Mouse (Mus musculus) midbrain, postnatal 0 days (tissue): ENCODE measurements around the gene Ptrh2. TPM values are rescaled to one million over a fixed set of nuclear protein-coding genes. Genes with fewer than 3 reads are reported as not detected.

Experiments used
- ATAC-seq: fragments of 200-750 bp; cut with Nextera tagmentation; 2 replicates; pipeline ENCODE4 v1.8.0; 2017; ENCODE audit warnings: moderate number of reproducible peaks, mild to moderate bottlenecking, moderate TSS enrichment, moderate library complexity; ENCODE audit not compliant: low FRiP score
- DNase-seq: peaks from one replicate; pipeline ENCODE4 v3.0.0-alpha.2; 2015; ENCODE audit warnings: low spot score
- H3K27ac ChIP-seq: fragments of 300-500 bp; sonication (generic); 2 replicates; pipeline ENCODE4 v1.5.1; 2014; ENCODE audit warnings: low read depth, mild to moderate bottlenecking, low read length, mixed read lengths
- H3K27me3 ChIP-seq: fragments of 300-500 bp; sonication (generic); 2 replicates; pipeline ENCODE4 v1.6.1; 2014; ENCODE audit warnings: low read length, control low read depth, mixed read lengths; ENCODE audit not compliant: insufficient read depth
- H3K36me3 ChIP-seq: fragments of 300-500 bp; sonication (generic); 2 replicates; pipeline ENCODE4 v1.6.1; 2014; ENCODE audit warnings: low read length, control low read depth, mixed read lengths; ENCODE audit not compliant: insufficient read depth
- H3K4me1 ChIP-seq: fragments of 300-500 bp; sonication (generic); 2 replicates; pipeline ENCODE4 v1.6.1; 2014; ENCODE audit warnings: mild to moderate bottlenecking, control low read depth, antibody characterized with exemption, low read length, mixed read lengths; ENCODE audit not compliant: insufficient read depth
- H3K4me2 ChIP-seq: fragments of 300-500 bp; sonication (generic); 2 replicates; pipeline ENCODE4 v1.6.1; 2014; ENCODE audit warnings: low read depth, mild to moderate bottlenecking, low read length, mixed read lengths; ENCODE audit not compliant: poor library complexity, severe bottlenecking
- H3K4me3 ChIP-seq: fragments of 300-500 bp; sonication (generic); 2 replicates; pipeline ENCODE4 v1.5.1; 2014; ENCODE audit warnings: low read depth, mild to moderate bottlenecking, low read length, moderate library complexity
- H3K9ac ChIP-seq: fragments of 300-500 bp; sonication (generic); replicated peaks from 2 replicates; pipeline ENCODE4 v1.6.1; 2014; ENCODE audit warnings: mild to moderate bottlenecking, low read length, moderate library complexity, mixed read lengths; ENCODE audit not compliant: poor library complexity, severe bottlenecking
- H3K9me3 ChIP-seq: fragments of 300-500 bp; sonication (generic); 2 replicates; pipeline ENCODE4 v1.6.1; 2016; ENCODE audit warnings: low read length, control low read depth
- CTCF ChIP-seq: IDR thresholded peaks from 2 replicates; pipeline ENCODE4 v1.5.1; 2016; ENCODE audit warnings: antibody characterized with exemption, mild to moderate bottlenecking
- WGBS: fragments of 180-500 bp; shearing (Covaris S2); extraction: QIAGEN DNeasy Blood & Tissue Kit; methylation state at CpG from one replicate; pipeline ENCODE4 v1.1.7; 2014; 5-methylcytosine and 5-hydroxymethylcytosine counted together
- polyA plus RNA-seq: library from polyadenylated mRNA; unstranded; fragments of >200 nt; fragmentation: Nextera tagmentation; extraction: Ambion mirVana; gene quantifications from 2 replicates; pipeline ENCODE4 v1.2.1, GENCODE M21; 2015
- total RNA-seq: library from RNA; depleted of rRNA; stranded (reverse); fragments of >200 nt; gene quantifications from 2 replicates; pipeline ENCODE4 v1.2.3, GENCODE M21; 2014; rRNA removed

Ptrh2 gene
- 14.8 and 15.8 TPM in 2 replicates for total RNA-seq
- polyA plus RNA-seq = 22.5 and 22.8 TPM in 2 replicates

- Histone ChIP-seq H3K4me2 (peak within 1 kb of the TSS; percentile 79), H3K9me3 (no peaks in the 10 kb centered on the region), H3K27me3 (no peaks in the 10 kb centered on the region), H3K9ac (peak within 1 kb of the TSS; percentile 89), H3K27ac (peak within 1 kb of the TSS; percentile 79), H3K4me1 (peaks cover 10% of the 10 kb centered on the region), H3K4me3 (peak within 1 kb of the TSS; percentile 92), H3K36me3 (no peaks in the 10 kb centered on the region)
- peak; percentile 96 for ATAC-seq
- under 1% methylated on average over 56 of the region's 56 CpGs for WGBS
- TF ChIP-seq CTCF = no peak
- peak; percentile 98 for DNase-seq
Measured at GRCm38 (mm10) chr11:86683395-86684125, at the start of gene Ptrh2, which contains the start of gene Vmp1. Ptrh2 (plus strand) TSS chr11:86683985. Vmp1 (minus strand) TSS chr11:86683836.

- Histone ChIP-seq H3K27ac (no peak overlapping the region), H3K4me1 (no peaks in the 10 kb centered on the region), H3K36me3 (peaks cover 6% of the 10 kb centered on the region), H3K27me3 (no peaks in the 10 kb centered on the region), H3K9ac (no peak overlapping the region), H3K4me3 (no peak overlapping the region), H3K4me2 (no peak overlapping the region), H3K9me3 (no peaks in the 10 kb centered on the region)
- 97% methylated on average over 6 of the region's 6 CpGs for WGBS
- TF ChIP-seq CTCF = no peak
- ATAC-seq = no peak
- DNase-seq = no peak
Measured at GRCm38 (mm10) chr11:86634396-86634795, 49.4 kb upstream of the Ptrh2 start.

DNA sequence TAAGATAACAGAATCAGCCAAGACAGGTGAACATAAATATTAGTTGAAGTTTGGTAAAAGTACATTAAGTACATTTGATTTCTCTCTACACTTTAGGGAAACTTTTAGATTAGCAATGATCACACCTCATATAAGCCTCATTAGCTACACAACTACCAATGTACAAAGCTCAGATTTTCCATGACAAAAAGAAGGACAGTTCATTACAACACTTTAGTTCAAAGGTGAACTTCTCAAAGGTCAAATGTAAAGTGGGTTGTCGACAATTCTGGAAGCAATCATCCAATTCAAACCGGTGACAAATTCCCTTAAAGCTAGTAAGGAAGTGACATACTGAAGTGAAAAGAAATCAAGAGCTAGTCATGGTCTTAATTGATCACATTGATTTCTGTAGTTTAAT lies 46.1 kb upstream of the Ptrh2 start:
- no peak for TF ChIP-seq CTCF
- H3K36me3 ChIP-seq = peaks cover 8% of the 10 kb centered on the region; the same call in 1 of the 2 replicates
- DNase-seq (no peak), ATAC-seq (no peak)
- no peaks in the 10 kb centered on the region for H3K4me1 ChIP-seq
- H3K27ac ChIP-seq = no peak overlapping the region
- H3K4me2 ChIP-seq = no peak overlapping the region
- no peaks in the 10 kb centered on the region for H3K27me3 ChIP-seq
- H3K9ac ChIP-seq = no peak overlapping the region
- no peaks in the 10 kb centered on the region for H3K9me3 ChIP-seq
- WGBS = 77% methylated on average over 2 of the region's 2 CpGs
- no peak overlapping the region for H3K4me3 ChIP-seq

GRCm38 (mm10) chr11:86641714-86642113 lies 42.1 kb upstream of the Ptrh2 start:
- Histone ChIP-seq H3K4me1 (no peaks in the 10 kb centered on the region), H3K4me2 (no peak overlapping the region), H3K36me3 (peaks cover 14% of the 10 kb centered on the region; the same call in 1 of the 2 replicates), H3K9me3 (no peaks in the 10 kb centered on the region), H3K27ac (no peak overlapping the region), H3K9ac (no peak overlapping the region), H3K4me3 (no peak overlapping the region), H3K27me3 (no peaks in the 10 kb centered on the region)
- DNase-seq (no peak), ATAC-seq (no peak)
- WGBS = 88% methylated on average over 4 of the region's 4 CpGs
- TF ChIP-seq CTCF = no peak

DNA sequence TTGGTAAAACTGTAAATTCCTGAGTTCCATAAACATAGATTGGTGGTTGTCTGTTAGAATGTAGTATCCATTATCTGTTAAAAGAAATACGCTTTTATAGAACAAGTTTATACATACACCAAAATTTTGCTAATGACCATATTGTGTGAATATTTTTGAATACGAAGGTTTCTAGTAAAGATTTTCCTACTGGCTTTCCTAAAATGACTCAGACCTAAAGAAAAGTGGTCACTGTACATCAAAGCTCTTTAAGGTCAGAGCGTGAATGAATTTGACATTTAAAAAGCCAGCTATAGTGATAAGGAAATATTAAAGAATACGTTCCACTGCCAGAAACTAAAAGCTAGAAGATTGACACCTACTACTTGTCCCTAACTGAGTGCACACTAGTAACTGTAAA lies 39.2 kb upstream of the Ptrh2 start:
- peaks cover 14% of the 10 kb centered on the region; the same call in 1 of the 2 replicates for H3K36me3 ChIP-seq
- ATAC-seq = no peak
- no peak overlapping the region for H3K4me3 ChIP-seq
- no peak for DNase-seq
- TF ChIP-seq CTCF = no peak
- no peaks in the 10 kb centered on the region for H3K4me1 ChIP-seq
- H3K9me3 ChIP-seq = no peaks in the 10 kb centered on the region
- 95% methylated on average over 4 of the region's 4 CpGs for WGBS
- H3K9ac ChIP-seq = no peak overlapping the region
- no peak overlapping the region for H3K4me2 ChIP-seq
- no peak overlapping the region for H3K27ac ChIP-seq
- H3K27me3 ChIP-seq = no peaks in the 10 kb centered on the region

GRCm38 (mm10) chr11:86646136-86646834 lies 37.5 kb upstream of the Ptrh2 start:
- ATAC-seq (no peak), DNase-seq (peak; percentile 5)
- Histone ChIP-seq H3K4me2 (no peak overlapping the region), H3K4me3 (no peak overlapping the region), H3K27ac (no peak overlapping the region), H3K27me3 (no peaks in the 10 kb centered on the region), H3K9ac (no peak overlapping the region), H3K36me3 (peaks cover 11% of the 10 kb centered on the region; the same call in 1 of the 2 replicates), H3K9me3 (no peaks in the 10 kb centered on the region), H3K4me1 (no peaks in the 10 kb centered on the region)
- WGBS = 61% methylated on average over 7 of the region's 7 CpGs
- no peak for TF ChIP-seq CTCF
